Mouse (Mus musculus) olfactory bulb, adult 2 months (tissue): ENCODE data around the gene C2.

Source experiments
- CTCF ChIP-seq: fragments of 200-500 bp; IDR thresholded peaks from 2 replicates; pipeline ENCODE4 v1.5.1; 2012; ENCODE audit warnings: low read depth, mild to moderate bottlenecking, low read length, moderate library complexity; ENCODE audit not compliant: insufficient read depth
- POLR2A ChIP-seq: fragments of 200-500 bp; IDR thresholded peaks from 2 replicates; pipeline ENCODE4 v1.6.1; 2012; ENCODE audit warnings: mild to moderate bottlenecking, low read depth, low read length, moderate library complexity; ENCODE audit not compliant: insufficient read depth

GRCm38 (mm10) chr17:34897373-34898159 is 499 bp downstream of the C2 start:
- TF ChIP-seq POLR2A (no peak), CTCF (no peak)
